Mouse (Mus musculus) lung, postnatal 25 days (tissue): ENCODE measurements around the gene Alg14.

Experiments used
- DNase-seq: peaks from one replicate; pipeline ENCODE4 v3.0.0; 2022; ENCODE audit warnings: low spot score

Alg14 gene

DNA sequence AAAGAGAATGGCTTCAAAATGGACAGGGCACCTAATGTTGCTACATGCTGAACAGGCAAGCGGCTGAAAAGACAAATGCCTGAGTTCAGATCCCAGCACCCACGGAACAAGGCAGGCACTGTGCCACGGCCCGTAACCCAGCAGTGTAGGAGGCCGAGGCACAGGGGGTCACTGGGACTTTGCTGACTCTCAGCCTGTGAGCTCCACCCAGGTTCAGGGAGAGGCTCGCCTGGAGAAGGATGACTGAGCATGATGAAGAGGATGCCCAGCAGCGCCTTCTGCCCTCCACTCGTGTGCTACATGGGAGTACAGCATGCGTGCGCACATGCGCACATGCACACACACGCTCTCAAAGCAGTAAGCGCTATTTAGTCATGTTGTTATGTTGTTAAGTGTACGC is 11.9 kb upstream of the Alg14 start:
- DNase-seq = no peak

DNA sequence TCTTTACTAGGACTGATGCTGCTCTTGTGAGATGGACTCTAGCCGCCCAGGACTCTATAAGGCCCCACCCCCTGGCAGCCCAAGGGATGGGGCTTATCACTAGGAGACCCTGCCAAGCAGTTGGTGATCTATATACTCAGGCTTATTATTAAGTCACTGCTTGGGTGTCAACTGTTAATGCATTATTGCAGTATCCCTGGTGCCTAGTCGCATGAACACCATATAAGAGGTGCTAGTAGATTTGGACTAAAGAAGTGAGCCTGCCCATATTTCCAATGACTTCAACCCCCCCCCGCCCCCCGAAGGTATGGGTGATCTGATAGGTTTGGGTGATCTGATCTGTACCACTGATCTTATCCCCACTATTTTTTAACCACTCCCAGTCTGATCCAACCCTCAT is 8.6 kb upstream of the Alg14 start, which contains the start of gene Tmem56:
TSS of gene Tmem56 (minus strand) at position 101 of the 400 bp plus-strand sequence.
- DNase-seq = no peak

DNA sequence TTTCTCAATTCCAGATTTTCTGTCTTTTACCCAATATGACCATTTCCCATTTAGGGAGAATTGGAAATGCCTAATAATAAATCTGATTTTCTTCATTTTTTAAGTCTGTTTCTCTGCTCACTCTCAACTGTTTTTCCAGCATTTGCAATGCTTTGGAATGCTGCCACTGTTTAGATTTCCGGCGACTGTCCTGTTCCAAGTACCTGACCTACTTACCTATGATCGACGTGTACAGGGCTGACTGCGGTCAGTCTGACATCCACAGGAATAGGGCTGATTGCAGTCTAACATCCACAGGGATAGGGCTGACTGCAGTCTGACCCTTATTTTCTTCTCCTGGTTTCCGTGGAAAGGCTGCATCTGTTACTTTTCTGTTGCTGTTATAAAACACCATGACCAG is 6.4 kb upstream of the Alg14 start:
- DNase-seq = no peak

DNA sequence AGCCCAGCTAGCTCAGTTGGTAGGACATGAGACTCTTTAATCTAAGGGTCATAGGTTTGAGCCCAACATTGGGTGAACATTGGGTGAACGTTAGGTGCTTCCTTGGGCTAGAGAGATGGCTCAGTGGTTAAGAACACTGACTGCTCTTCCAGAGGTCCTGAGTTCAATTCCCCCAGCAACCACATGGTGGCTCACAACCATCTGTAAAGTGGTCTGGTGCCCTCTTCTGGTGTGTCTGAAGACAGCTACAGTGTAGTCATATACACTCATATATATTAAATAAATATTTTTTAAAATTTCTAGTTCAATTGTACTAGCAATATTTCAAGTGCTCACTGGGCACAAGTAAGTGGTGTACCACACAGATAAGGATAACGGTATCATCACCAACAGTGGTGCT is 4.4 kb upstream of the Alg14 start:
- no peak for DNase-seq

DNA sequence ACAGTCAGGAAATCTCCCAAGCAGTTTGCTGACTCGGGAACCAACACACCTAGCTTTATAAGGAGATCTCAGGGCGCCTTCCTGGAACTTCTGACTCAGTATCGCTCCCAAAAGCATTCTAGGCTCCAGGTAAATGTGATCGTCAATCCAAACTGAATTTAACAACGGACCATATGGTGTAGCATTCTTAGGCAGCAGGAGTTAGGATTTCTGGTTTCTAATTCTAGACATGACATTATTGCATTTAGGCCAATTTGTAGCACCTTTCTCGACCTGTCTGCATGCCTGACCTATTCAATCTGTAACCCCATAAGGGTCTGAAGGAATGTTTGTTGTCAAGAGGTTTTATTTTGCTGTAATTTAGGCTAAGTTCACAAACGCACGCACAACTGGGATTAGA is 892 bp upstream of the Alg14 start:
- no peak for DNase-seq

DNA sequence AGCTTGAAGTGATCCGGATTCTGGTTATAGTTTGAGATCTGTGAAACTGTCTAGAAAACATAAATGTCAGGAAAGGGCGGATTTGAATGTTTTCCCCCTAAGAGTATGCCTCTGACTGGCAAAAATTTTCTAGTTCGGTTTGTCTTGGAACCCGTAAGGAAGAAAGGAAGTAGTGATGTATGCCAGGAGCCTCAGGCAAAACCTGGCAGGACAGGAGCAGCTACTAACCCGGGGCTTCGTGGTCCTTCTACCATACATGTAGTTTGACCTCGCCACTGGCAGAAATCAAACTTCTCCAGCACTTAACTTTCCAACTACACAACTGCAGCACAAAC is 381 bp upstream of the Alg14 start:
- no peak for DNase-seq

DNA sequence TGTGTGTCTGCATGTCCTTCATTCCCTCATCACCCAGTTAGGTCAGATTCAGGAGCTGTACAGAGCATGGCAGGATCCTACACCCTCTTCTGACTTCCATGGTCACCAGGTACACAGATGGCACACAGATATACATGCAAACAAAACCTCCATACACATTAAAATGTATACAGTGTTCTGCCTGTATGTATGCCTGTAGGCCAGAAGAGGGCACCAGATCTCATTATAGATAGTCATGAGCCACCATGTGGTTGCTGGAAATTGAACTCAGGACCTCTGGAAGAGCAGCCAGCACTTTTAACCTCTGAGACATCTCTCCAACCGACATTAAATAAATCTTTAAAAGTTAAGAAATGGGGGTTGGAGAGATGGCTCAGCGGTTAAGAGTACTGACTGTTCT is 2.6 kb downstream of the Alg14 start:
- no peak for DNase-seq

DNA sequence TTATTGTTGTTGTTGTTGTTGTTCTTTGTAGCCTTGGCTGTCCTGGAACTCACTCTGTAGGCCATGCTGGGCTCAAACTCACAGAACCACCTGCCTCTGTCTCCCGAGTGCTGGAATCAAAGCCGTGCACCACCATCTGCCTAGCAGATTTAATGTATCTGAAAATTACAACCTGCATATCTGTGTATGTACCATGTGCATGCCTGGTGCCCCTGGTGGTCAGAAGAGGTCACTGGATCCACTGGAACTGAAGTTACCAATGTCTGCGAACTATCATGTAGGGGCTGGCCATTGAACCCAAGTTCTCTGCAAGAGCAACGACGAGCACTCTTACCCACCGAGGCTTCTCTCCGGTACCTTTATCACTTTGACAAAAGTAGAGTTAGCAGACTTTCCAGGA is 15.1 kb downstream of the Alg14 start:
- no peak for DNase-seq

DNA sequence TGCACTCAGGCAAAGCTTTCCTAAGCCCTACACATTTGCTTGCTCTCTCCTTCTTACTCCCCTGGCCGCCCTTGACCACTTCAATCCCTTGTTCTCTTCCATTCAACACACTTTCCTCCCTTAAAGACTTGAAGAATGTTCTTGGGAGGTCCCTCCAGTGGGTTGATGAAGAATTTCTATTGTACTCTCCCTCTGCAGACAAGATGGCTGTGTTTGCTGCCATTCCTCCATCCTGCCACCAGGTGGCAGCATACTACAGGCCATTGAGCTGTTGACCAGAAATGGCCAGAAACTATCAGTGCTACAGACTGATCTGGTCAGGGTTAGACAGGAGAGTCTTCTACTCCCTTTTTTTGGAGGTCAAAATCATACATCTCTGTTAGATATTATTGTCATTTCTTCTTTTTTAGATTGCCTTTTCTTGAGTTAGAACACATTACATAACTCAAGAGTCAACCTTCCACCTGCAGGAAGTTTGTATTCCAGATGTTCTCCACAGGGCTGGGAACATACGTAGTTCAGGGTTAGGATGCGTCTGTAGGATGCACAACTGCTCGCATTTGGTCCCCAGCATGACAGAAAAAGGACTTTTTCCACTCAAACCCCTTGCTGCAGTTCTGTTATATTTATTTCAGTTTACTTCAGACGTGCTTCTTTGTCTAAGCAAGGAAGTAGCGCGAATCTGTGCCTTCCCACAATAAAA is 16.1 kb downstream of the Alg14 start:
- DNase-seq = peak; percentile 81

DNA sequence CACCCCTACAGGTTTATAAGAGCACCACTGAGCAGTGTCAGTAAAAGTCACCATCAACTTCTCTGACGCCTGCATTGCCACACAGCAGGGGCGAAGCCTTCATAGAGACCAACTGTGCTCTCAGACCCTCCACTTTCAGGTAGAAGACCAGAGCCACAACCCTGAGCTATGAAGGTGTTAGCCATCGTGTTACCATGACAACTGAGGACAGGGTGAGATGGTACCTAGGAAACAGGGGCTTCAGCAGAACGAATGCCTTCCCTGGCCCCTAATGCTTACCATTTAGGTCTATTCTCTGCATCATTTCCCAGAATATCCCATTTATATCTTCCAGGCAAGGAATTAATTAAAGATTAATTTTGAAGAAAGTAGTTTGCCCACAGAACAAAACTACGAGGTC is 17.4 kb downstream of the Alg14 start:
- DNase-seq = no peak

DNA sequence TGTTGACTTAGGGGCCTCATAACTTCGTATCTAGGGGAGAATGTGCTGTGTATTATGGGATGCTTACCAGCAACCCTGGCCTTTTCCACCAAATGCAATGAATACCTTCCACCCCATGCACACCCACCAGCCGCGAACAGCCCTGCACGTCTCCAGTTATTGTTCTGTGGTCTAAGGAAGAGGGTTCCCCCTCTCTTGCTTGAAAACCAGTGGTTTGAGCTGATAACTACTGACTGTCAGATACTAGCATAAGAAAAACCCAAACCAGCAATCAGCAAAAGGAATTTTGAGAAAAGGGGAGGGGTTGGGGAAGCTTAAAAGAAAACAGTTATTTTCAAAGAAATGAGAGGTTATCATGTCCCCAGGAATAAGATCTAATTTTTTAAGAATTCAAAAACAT is 17.9 kb downstream of the Alg14 start:
- DNase-seq = no peak

DNA sequence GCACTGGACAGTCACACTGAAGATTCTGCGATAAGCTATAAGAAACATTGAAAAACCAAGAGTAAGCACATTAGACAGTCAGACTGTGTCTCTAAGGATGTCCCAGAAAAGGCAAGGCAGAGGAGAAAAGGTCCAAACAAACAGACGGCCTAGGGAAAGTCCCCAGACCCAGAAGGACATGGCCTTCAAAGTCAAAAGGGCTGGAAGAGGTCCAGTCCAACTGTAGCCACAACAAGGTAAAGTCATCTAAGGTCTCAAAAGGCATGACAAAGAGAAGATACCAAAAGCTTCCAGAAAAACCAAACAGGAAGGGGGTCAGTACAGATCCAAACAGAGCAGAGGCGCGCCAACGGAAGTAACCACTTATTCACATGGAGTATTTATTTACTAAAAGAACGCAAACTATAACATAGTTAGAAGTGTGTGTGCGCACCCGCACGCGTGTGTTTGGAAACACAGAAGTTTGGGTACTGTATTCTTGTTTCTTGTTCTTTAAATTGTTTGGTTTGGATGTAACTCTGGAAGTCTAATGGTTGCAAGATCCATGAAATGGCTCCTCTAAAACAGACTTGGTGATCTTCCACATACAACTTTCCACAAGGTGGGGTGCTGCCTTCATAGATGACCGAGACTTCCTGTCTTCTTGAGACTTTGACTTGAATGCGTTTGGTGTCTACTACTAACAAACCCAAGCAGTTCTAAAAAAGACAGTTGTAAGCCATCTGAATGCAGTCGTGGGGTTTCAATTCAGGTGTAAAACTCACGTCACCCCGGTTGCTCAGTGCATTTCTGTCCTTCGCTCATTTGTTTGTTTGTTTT is 18.5 kb downstream of the Alg14 start:
- peak; percentile 29 for DNase-seq

DNA sequence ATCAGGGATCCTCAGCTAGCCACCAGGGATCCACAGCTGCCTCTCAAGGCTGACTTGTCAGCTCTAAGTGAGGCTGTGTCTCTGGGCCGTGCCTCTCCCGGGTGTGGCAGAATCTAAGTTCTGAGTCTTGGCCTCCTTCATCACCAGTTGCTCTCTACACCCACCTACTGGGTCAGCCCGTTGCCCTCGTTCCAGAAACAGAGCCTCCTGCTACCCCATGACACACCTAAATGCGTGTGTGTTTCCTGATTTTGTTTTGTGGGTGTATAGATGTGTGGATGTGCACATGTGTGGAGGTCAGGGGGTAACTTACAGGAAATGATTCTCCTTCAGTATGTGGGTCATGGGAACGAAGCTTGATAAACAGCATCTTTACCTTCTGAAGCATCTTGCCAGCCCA is 20.9 kb downstream of the Alg14 start:
- DNase-seq = no peak

DNA sequence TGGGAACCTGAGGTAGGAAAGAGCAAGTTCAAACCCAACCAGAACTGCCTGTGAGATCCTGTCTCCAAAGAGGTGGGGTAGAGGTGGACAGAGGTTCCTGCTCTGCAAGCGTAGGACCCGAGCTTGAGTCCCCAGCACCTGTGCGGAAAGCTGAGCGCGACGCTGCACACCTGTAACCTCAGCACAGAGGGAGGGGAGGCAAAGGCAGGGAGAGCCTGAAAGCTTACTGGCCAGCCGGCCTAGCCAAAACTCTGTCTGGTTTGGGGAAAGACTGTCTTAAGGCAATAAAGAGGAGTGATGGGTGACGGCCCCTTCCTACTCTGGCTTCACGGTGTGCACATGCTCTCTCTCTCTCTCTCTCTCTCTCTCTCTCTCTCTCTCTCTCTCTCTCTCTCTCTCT is 21.4 kb downstream of the Alg14 start:
- DNase-seq = no peak

DNA sequence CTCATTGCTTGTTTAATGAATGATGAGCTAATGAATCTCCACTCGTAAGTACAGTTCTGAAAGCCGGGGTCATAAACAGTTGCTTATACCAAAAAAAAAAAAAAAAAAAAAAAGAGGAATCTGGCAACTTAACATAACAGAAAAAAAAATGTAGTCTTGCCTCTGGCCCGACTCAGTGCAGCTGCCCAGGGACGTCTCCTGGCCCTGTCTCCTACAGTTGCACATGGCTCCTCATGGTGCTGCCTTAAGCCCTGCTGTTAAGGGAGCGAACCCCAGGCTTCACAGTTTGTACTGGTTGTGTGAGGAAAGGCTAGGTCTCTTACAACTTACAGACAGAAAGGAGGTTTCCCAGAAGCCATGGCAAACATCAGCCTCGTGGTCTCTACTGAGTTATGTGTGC is 22.6 kb downstream of the Alg14 start:
- DNase-seq = no peak

DNA sequence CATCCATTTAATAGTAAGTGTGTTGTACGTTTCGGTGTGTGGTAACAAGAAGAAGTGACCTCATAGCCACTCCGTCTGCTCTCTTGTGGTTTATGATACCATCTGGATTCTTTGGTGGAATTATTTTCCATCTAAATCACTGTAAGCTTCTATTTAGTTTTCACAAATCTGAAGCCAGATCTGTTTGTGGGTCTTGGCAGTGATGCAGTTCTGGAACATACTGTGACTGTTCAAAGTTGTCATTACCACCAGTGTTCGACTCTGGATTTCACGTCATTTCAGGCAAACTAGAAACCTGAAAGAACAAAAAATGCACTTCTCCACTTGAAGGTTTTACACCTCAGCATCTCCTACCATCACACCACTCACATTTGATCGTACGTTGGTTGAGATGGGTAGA is 23.9 kb downstream of the Alg14 start:
- no peak for DNase-seq

DNA sequence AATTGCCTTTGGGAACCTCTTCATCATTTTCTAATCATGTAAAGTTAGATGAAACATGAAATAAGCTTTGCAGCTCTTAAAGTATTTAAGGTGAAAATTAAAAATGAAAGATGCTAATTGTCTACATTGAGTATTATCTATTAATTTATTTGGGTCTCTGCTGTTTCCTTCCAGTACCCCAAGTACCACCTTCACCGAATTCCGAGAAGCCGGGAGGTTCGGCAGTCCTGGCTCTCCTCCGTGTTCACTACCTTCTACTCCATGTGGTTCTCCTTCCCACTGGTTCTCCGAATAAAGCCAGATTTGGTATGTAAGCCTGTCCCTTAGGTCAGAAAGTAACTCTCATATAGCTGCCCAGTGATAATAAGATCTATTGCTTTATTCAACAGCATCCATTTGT is 28.3 kb downstream of the Alg14 start:
- no peak for DNase-seq

DNA sequence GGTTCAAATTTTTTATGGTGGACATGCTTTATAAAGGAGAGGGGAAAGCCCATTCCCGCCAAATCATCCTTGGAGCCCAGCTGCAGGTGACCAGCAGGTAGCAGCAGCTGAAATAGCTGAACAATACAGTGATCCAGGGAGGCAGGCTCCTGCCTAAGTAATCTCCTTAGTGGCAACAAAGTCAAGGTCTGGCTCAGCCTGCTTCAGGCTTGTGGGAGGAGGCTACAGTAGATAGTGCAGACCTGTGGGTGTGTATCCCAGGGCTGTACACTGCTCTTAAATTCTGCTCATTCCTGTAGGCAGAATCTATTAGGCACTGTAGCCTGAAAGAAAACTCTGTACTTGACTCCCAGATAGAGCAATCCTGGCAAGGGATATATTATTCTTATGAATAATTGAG is 29.3 kb downstream of the Alg14 start:
- DNase-seq = no peak

DNA sequence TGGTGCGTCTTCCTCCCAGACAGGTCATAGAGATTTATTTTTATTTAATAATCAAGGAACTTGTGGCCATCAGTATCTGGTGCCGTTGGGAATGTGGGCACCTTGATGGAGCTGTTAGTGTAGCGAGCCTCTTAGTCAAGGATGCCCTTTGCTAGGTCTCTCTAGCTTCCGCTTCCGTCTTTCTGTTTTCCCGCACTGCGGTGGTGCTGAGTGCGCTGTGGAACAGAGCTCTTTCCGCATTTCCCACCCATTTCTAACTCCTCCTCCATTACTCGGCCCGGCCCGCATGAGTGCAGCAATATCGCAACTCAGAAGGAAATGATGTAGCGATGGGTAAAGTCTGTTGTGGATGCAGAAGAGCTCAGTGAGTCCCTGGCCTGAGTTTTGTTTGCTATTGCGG is 31.8 kb downstream of the Alg14 start:
- no peak for DNase-seq

DNA sequence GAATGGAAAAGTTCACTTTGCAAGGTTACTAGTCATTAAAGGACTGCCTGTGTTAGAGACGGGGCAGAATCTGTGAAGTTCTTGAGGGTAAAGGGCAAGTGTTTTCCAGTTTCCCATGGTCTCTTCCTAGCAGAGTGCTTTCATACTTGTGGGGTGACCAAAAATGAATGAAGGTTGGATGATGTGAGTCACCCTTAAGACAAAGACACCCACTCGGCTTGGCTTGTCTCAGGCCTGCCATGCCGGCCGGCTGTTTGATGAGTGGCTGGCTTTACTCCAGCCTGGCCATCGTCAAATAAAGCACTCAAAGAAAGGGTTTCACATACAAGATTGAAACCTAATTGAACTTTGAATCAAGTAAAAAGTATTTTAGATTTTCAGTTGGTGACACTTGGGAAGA is 35.8 kb downstream of the Alg14 start:
- no peak for DNase-seq

DNA sequence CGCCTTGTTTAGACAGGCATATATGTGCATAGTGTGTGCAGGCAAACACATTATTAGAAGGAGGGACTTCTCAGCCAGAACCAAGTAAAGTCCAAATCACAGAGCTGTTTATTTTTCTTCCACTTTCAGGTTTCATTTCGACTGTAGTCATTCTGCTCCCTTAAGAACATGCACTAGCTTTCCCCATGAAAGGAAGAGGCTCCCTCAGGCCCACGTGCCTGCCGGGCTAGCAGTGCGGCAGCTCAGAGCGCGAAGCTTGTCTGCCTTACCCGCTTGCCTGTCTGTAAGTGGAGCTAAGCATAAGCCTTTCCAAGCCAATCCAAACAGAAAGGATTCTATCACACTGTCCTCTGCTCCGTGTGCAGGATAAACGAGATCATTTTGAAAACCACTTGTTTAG is 38.1 kb downstream of the Alg14 start:
- no peak for DNase-seq

DNA sequence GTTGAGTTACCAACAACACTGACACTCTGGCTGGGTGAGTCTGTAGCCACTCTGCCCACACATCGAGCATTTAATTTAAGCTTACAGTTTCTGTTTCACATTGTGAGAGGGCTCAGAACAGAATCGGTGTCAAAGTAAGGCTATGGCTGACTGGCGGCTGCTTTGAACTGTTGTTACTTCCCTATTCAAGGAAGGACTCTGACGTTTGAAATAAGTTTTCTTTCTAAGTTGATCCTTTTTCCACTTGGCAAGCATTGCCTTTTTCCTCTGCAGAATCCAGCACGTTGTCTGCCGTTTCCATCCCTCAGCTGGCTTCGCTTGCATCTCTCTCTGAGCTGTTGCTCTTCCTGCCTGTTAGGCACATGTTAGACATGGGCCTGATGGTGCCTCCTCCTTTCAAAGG is 38.7 kb downstream of the Alg14 start:
- no peak for DNase-seq

DNA sequence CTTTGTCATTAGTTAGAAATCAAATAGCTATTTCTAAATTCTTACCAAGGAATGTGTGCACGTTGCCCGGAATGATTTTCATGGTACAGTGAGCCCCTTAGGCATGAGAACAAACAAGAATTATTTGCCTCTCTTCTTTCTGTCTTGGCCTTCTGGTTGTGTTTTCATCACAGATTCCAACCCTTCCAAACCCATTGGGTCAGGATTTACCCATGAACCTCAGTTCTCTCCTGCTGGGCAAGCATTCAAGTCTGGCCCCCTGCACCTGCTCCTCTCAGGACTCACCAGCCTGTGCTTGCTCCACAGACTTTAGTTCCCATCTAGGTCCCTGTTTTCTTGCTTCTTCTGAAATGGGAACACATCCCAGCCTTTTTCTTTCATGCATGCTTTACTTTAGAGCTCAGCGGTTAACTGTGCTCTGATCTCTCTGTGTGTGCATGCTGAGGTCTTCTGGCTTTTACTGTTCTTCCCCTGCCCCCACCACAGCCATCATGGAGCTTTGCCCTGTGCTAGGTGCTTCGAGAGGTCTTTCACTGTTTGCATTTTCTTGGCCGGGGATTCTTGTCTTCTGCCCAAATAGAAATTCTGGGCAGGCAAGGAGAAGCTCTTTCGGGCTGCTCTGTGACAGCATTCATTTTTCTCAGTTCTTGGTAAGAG is 44.8 kb downstream of the Alg14 start:
- DNase-seq = no peak
